Mouse (Mus musculus) limb, embryonic 12.5 days (tissue): ENCODE measurements around the gene Kpna6. TPM values are rescaled to one million over a fixed set of nuclear protein-coding genes. Genes with fewer than 3 reads are reported as not detected.

Experiments used
- ATAC-seq: fragments of 200-750 bp; cut with Nextera tagmentation; 2 replicates; pipeline ENCODE4 v1.8.0; 2017; ENCODE audit warnings: low read depth, moderate TSS enrichment; ENCODE audit not compliant: insufficient number of reproducible peaks, insufficient read depth, low FRiP score, low TSS enrichment
- H3K27ac ChIP-seq: fragments of 300-500 bp; sonication (generic); 2 replicates; pipeline ENCODE4 v1.5.1; 2016; ENCODE audit warnings: mild to moderate bottlenecking, moderate library complexity
- H3K27me3 ChIP-seq: fragments of 300-500 bp; sonication (generic); 2 replicates; pipeline ENCODE4 v1.6.1; 2016; ENCODE audit warnings: mild to moderate bottlenecking, moderate library complexity
- H3K36me3 ChIP-seq: fragments of 300-500 bp; sonication (generic); 2 replicates; pipeline ENCODE4 v1.6.1; 2016; ENCODE audit warnings: mild to moderate bottlenecking, moderate library complexity
- H3K4me1 ChIP-seq: fragments of 300-500 bp; sonication (generic); replicated peaks from 2 replicates; pipeline ENCODE4 v1.6.1; 2016
- H3K4me2 ChIP-seq: fragments of 300-500 bp; sonication (generic); 2 replicates; pipeline ENCODE4 v1.6.1; 2016; ENCODE audit warnings: mild to moderate bottlenecking, moderate library complexity
- H3K4me3 ChIP-seq: fragments of 300-500 bp; sonication (generic); replicated peaks from 2 replicates; pipeline ENCODE4 v1.5.1; 2016; ENCODE audit warnings: mild to moderate bottlenecking
- H3K9ac ChIP-seq: fragments of 300-500 bp; sonication (generic); replicated peaks from 2 replicates; pipeline ENCODE4 v1.6.1; 2016; ENCODE audit warnings: mild to moderate bottlenecking, moderate library complexity
- H3K9me3 ChIP-seq: fragments of 300-500 bp; sonication (generic); 2 replicates; pipeline ENCODE4 v1.6.1; 2016; ENCODE audit warnings: mild to moderate bottlenecking, moderate library complexity
- WGBS: fragments of 180-500 bp; shearing (Covaris S2); methylation state at CpG from one replicate; pipeline ENCODE4 v1.1.7; 2016; 5-methylcytosine and 5-hydroxymethylcytosine counted together
- polyA plus RNA-seq: library from polyadenylated mRNA; unstranded; fragments of >200 nt; fragmentation: Nextera tagmentation; extraction: Ambion mirVana; gene quantifications from 2 replicates; pipeline ENCODE4 v1.2.1, GENCODE M21; 2016

Gene Kpna6
- polyA plus RNA-seq, 1 experiment from 2014 or later = 13.9 TPM

DNA sequence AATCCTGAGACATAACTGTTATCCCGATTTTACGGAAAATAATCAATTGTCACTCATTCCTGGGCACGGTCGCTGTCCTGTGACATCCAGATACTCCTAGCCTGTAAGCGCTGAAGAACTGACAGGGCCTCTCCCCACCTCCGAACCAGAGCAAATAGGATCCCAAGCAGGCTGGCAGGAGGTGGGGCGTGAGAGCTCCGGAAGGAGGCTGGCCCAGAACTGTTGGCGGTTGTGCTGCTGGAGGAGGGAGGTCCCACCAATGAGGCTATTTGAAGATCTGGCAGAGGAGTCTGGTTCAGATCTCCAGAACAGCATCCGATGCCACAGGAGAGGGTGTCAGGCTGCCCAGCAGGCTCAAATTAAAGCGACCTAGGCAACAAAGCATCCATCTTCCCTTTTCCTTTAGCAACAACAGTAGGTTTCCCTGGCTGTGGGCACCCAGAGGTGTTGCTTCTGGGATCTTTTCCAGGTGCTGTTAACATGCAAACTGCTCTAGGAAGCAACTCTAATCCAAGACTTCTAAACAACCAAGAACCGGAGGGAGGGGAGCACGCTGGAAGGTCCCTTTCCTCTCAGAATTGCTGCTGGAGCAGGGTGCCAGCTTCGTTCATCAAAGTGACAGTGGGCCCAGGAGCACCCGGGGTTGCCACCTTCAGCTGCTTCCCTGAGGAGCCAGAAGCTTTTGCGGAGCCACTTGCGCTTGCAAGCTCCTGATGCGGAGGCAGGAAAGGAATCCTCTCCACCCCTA lies 48.1 kb downstream of the Kpna6 start:
- Histone ChIP-seq H3K4me3 (peak overlapping the region; percentile 63), H3K9me3 (no peaks in the 10 kb centered on the region), H3K4me1 (peaks cover 32% of the 10 kb centered on the region), H3K4me2 (peak overlapping the region; percentile 70), H3K27me3 (no peaks in the 10 kb centered on the region), H3K36me3 (peaks cover 46% of the 10 kb centered on the region), H3K9ac (peak overlapping the region; percentile 73), H3K27ac (peak overlapping the region; percentile 91)
- peak; percentile 82 for ATAC-seq
- WGBS = 2% methylated on average over 18 of the region's 18 CpGs

- Histone ChIP-seq H3K27me3 (no peaks in the 10 kb centered on the region), H3K36me3 (peaks cover 39% of the 10 kb centered on the region), H3K4me3 (peak within 1 kb of the TSS; percentile 63), H3K9me3 (no peaks in the 10 kb centered on the region), H3K9ac (peak within 1 kb of the TSS; percentile 73), H3K27ac (peak within 1 kb of the TSS; percentile 91), H3K4me1 (peaks cover 32% of the 10 kb centered on the region), H3K4me2 (peak within 1 kb of the TSS; percentile 70)
- WGBS = 0% methylated on average over 10 of the region's 10 CpGs
- no peak for ATAC-seq
Measured at GRCm38 (mm10) chr4:129623681-129624091, 48.9 kb downstream of the Kpna6 start, which contains the start of gene Ccdc28b. Ccdc28b (minus strand) TSS chr4:129623947.

DNA sequence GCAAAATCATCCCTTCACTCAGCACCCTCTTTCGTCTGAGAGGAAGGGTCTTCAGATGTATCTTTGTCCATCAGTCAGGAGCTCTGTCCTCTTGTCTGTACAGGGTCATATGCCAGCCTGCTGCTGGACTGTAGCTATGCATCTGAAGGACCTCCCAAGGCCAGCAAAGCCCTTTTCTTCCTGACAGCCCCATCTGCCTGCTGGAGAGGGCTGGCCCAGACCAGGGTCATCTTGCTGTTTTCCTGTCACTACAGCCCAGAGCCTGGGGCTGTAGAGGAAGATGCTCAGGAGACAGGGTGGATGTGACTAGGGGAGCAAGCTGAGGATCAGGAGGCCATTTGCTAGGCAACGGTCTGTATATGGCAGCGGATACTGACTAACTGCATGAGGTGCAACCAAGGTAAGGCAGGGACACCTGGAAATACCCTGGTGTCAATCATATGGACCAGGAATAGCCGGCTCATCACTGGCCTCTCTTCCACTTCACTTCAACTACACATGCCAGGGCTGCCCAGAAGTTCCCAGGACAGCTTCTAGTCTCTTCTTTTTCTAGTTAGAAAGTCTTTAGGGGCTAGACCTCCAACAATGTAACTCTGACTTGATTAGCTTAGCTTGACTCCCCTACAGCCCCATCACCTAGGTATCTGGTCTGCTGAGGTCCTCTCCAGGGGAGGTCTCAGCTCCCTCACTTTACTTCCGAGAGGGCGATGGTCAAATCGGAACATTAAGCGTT lies 49.6 kb downstream of the Kpna6 start:
- Histone ChIP-seq H3K4me1 (peaks cover 38% of the 10 kb centered on the region), H3K27ac (peak overlapping the region; percentile 91), H3K4me3 (peak overlapping the region; percentile 63), H3K9ac (peak overlapping the region; percentile 73), H3K36me3 (peaks cover 31% of the 10 kb centered on the region), H3K4me2 (peak overlapping the region; percentile 70), H3K9me3 (no peaks in the 10 kb centered on the region), H3K27me3 (no peaks in the 10 kb centered on the region)
- no peak for ATAC-seq
- WGBS = 24% methylated on average over 8 of the region's 8 CpGs

GRCm38 (mm10) chr4:129622120-129622802 lies 50.3 kb downstream of the Kpna6 start:
- Histone ChIP-seq H3K4me2 (peak overlapping the region; percentile 70), H3K9me3 (no peaks in the 10 kb centered on the region), H3K4me3 (peak overlapping the region; percentile 63), H3K36me3 (peaks cover 26% of the 10 kb centered on the region), H3K9ac (peak overlapping the region; percentile 73; the same call in 1 of the 2 replicates), H3K4me1 (peaks cover 40% of the 10 kb centered on the region), H3K27ac (no peak overlapping the region), H3K27me3 (no peaks in the 10 kb centered on the region)
- ATAC-seq = no peak
- WGBS = 80% methylated on average over 11 of the region's 11 CpGs

- Histone ChIP-seq H3K9ac (no peak overlapping the region), H3K27me3 (no peaks in the 10 kb centered on the region), H3K4me2 (no peak overlapping the region), H3K4me1 (peaks cover 40% of the 10 kb centered on the region), H3K27ac (no peak overlapping the region), H3K4me3 (no peak overlapping the region), H3K36me3 (peaks cover 26% of the 10 kb centered on the region), H3K9me3 (no peaks in the 10 kb centered on the region)
- ATAC-seq = no peak
- WGBS = 78% methylated on average over 8 of the region's 8 CpGs
Measured at GRCm38 (mm10) chr4:129621283-129621841, 51.2 kb downstream of the Kpna6 start.

DNA sequence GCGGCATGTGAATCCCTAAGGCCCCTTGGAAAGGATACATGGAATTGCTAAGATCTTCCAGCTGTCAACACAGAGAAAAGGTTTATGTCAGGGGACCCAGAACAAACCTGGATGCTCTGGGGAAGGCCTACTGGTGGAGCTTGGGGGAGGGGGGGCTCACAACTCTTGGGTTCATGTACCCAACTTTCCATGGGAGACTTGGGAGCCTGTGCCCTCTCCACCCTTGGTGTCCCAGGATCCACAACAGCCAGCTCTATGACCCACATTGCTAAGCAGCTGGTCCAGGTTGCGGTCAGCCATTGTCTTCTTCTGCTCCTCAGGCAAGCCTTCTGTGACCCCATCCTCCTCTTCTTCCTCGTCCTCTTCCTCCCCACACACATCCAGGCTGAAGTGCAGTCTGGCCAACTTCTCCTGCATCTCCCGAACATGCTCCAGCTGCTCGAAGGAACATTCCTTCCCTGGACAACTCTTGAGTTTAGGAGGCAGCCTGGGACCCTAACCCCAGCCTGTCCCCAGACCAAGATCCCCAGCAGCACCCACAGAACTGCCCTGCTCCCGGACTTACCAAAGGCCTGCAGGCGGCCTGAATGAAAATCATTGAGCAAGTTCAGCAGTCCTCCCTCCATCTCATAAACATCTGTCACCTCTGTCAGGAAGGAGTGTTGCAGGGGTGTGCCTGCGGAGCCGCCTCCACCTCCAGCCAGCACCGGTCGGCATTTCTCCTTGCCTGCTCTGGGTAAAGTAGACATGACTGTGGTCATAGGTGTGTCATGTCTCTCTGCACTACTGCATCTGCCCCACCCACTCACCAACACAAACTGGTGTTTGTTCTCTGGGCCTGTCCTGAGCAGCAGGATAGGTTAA lies 51.9 kb downstream of the Kpna6 start:
- Histone ChIP-seq H3K9ac (no peak overlapping the region), H3K36me3 (peaks cover 26% of the 10 kb centered on the region), H3K27me3 (no peaks in the 10 kb centered on the region), H3K27ac (no peak overlapping the region), H3K4me1 (peaks cover 38% of the 10 kb centered on the region), H3K4me3 (no peak overlapping the region), H3K9me3 (no peaks in the 10 kb centered on the region), H3K4me2 (no peak overlapping the region)
- ATAC-seq = no peak
- 88% methylated on average over 11 of the region's 11 CpGs for WGBS

DNA sequence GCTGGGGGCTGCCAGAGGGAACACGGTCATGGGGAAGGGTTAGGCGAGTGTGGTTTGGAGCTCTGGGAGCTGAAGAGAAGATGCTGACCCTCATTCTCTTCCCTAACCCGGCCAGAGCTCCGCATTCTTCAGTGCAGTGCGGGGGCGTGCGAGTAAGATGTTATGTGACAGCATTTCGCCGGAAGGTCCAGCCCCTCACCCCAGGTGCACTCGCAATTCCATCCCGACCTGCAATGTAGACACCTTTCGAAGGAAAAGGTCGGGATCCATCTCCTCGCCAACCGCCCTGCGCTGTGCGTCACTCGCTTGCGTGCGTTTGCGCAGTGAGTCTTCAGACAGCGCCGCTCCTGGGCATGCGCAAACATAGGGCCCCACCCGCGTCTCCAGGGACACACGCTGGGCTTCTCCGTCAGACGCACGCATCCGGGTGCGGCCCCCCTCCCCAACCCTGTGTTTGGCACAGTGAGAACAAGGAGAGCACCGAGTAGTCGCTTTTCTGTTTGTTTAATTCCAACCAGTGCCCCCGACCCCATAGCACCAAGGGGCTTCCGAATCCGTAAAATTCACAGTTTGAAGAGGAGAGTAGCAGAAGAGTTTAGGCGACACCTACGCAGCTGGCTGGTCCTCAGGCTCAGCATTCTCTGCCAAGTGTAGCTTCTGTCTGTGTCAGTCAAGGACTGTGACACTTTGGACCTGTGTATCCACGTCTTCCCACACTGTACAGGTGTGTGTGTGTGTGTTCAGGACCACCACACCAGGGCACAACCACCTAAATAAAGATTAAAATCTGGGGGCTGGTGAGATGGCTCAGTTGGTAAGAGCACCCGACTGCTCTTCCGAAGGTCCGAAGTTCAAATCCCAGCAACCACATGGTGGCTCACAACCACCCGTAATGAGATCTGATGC lies 53.5 kb downstream of the Kpna6 start, which contains the start of gene Iqcc:
Gene Iqcc, minus strand, starts transcription at position 314 of the 906 bp plus-strand sequence.
- Histone ChIP-seq H3K4me2 (peak within 1 kb of the TSS; percentile 68), H3K4me3 (peak within 1 kb of the TSS; percentile 56), H3K36me3 (peaks cover 26% of the 10 kb centered on the region), H3K4me1 (peaks cover 23% of the 10 kb centered on the region), H3K9me3 (no peaks in the 10 kb centered on the region), H3K9ac (peak within 1 kb of the TSS; percentile 73), H3K27me3 (no peaks in the 10 kb centered on the region), H3K27ac (peak within 1 kb of the TSS; percentile 81)
- ATAC-seq = peak; percentile 67
- 5% methylated on average over 44 of the region's 44 CpGs for WGBS

DNA sequence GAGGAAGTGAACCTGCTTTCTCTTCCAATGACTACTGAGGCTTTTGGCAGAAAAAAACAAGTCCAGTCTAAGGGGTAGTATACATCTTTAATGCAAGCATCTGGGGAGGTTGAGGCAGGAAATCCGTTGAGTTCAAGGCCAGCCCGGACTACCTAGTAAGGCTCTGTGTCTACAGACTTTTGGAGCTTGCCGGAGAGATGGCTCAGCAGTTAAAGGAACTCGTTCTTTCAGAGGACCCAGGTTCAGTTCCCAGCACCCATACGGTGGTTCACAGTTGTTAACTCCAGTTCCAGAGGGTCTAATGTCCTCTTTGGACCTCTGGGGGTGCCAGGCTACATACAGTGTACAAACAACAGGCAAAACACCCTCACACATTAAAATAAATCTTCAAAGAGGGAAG lies 54.5 kb downstream of the Kpna6 start:
- Histone ChIP-seq H3K4me3 (peak overlapping the region; percentile 56), H3K4me1 (peaks cover 20% of the 10 kb centered on the region), H3K4me2 (peak overlapping the region; percentile 68), H3K36me3 (peaks cover 26% of the 10 kb centered on the region), H3K27ac (no peak overlapping the region), H3K27me3 (no peaks in the 10 kb centered on the region), H3K9me3 (no peaks in the 10 kb centered on the region), H3K9ac (peak overlapping the region; percentile 73)
- no peak for ATAC-seq
- WGBS = 94% methylated on average over 5 of the region's 5 CpGs

DNA sequence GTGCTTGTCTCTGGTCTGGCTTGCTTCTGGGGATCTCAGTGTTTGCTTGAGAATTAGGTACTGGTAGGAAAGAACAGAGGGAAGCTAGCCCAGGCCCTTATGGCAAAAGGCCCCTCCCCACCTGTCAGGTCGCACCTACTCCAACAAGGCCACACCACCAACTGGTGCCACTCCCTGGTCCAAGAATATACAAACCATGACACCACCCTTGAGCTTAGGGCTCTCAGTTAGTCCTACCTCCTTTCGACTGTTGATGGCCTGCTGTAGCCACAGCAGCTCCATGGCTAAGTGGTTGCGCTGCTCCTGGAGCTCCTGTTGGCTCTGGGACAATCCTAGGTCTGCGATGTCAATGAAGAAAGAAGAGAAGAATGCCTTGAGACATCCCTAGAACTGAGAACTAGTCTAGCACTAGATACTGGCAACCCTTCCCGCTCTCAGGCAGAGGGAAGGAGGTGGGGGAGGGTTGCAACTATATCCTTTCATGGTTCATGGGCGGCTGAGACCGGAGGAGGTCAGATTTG lies 55.4 kb downstream of the Kpna6 start:
- no peak for ATAC-seq
- Histone ChIP-seq H3K9me3 (no peaks in the 10 kb centered on the region), H3K4me3 (no peak overlapping the region), H3K4me2 (no peak overlapping the region), H3K36me3 (peaks cover 26% of the 10 kb centered on the region), H3K27me3 (no peaks in the 10 kb centered on the region), H3K27ac (no peak overlapping the region), H3K9ac (no peak overlapping the region), H3K4me1 (peaks cover 11% of the 10 kb centered on the region)
- WGBS = 92% methylated on average over 7 of the region's 7 CpGs
